Mouse (Mus musculus) lung, embryonic 16.5 days (tissue): ENCODE measurements around the gene Mtrf1l. TPM values are rescaled to one million over a fixed set of nuclear protein-coding genes. Genes with fewer than 3 reads are reported as not detected.

Experiments
- ATAC-seq: fragments of 200-750 bp; cut with Nextera tagmentation; 2 replicates; pipeline ENCODE4 v1.8.0; 2017; ENCODE audit warnings: low read depth, mild to moderate bottlenecking, moderate library complexity
- H3K27ac ChIP-seq: fragments of 300-500 bp; sonication (generic); 2 replicates; pipeline ENCODE4 v1.5.1; 2014; ENCODE audit warnings: mild to moderate bottlenecking, control low read depth, low read length
- H3K27me3 ChIP-seq: fragments of 300-500 bp; sonication (generic); 2 replicates; pipeline ENCODE4 v1.6.1; 2014; ENCODE audit warnings: low read depth, low read length, mixed read lengths; ENCODE audit not compliant: control insufficient read depth, insufficient read depth
- H3K36me3 ChIP-seq: fragments of 300-500 bp; sonication (generic); 2 replicates; pipeline ENCODE4 v1.6.1; 2014; ENCODE audit warnings: low read length; ENCODE audit not compliant: control insufficient read depth, insufficient read depth
- H3K4me1 ChIP-seq: fragments of 300-500 bp; sonication (generic); replicated peaks from 2 replicates; pipeline ENCODE4 v1.6.1; 2014; ENCODE audit warnings: low read length, mixed read lengths; ENCODE audit not compliant: control insufficient read depth, insufficient read depth
- H3K4me2 ChIP-seq: fragments of 300-500 bp; sonication (generic); 2 replicates; pipeline ENCODE4 v1.6.1; 2014; ENCODE audit warnings: low read depth, low read length, control low read depth
- H3K4me3 ChIP-seq: fragments of 300-500 bp; sonication (generic); 2 replicates; pipeline ENCODE4 v1.5.1; 2014; ENCODE audit warnings: mild to moderate bottlenecking, low read length, control low read depth
- H3K9ac ChIP-seq: fragments of 300-500 bp; sonication (generic); 2 replicates; pipeline ENCODE4 v1.6.1; 2014; ENCODE audit warnings: low read length, control low read depth
- H3K9me3 ChIP-seq: fragments of 300-500 bp; sonication (generic); 2 replicates; pipeline ENCODE4 v1.6.1; 2016; ENCODE audit warnings: low read length; ENCODE audit not compliant: control insufficient read depth
- WGBS: fragments of 180-500 bp; shearing (Covaris S2); extraction: QIAGEN DNeasy Blood & Tissue Kit; methylation state at CpG from one replicate; pipeline ENCODE4 v1.1.7; 2014; 5-methylcytosine and 5-hydroxymethylcytosine counted together
- polyA plus RNA-seq: library from polyadenylated mRNA; unstranded; fragments of >200 nt; fragmentation: Nextera tagmentation; extraction: Ambion mirVana; gene quantifications from 2 replicates; pipeline ENCODE4 v1.2.1, GENCODE M21; 2015

The Mtrf1l gene
- polyA plus RNA-seq, 1 experiment from 2014 or later: 15.7 TPM

DNA sequence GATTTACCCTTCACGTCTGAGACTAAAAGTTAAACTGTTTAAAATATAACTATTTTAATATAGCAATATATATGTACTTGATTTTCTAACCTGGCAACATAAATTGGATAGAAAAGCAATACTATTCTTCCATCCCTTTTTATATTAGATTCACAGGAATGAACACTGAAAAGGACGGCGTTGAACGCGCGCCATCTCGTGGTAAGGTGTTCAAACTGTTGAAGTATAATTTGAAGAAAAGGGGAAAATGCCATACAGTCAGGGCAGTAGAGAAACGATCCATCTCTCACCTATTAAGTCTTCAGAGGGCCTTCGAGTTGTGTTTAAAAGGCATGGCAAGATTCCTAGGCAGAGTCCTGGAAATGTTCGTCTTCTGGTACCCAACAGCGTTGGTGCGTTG lies 33.1 kb downstream of the Mtrf1l start:
- no peak for ATAC-seq
- no peak overlapping the region for H3K4me2 ChIP-seq
- WGBS: 17% methylated on average over 12 of the region's 12 CpGs
- H3K9me3 ChIP-seq: no peaks in the 10 kb centered on the region
- no peaks in the 10 kb centered on the region for H3K27me3 ChIP-seq
- no peak overlapping the region for H3K27ac ChIP-seq
- H3K4me3 ChIP-seq: no peak overlapping the region
- H3K4me1 ChIP-seq: no peaks in the 10 kb centered on the region
- no peaks in the 10 kb centered on the region for H3K36me3 ChIP-seq
- H3K9ac ChIP-seq: no peak overlapping the region

DNA sequence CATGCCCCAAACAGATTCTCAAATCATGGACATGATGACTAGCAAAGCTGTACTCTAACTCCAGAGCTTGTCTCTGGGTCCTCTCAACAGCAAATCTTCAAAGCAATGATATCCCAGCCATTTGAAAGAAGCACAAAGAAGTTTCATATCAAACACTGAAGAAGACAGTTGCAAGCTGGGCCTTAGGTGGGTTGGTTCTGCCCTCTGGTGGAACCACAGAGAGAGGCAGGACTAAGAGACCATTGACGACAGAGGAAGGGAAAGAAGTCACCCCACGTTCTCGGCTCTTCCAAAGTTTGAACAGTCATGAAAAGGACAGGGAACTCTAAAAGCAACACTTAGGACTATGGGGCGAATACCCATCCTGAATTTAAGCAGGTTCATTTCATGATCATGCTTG lies 36.8 kb downstream of the Mtrf1l start:
- no peak overlapping the region for H3K9ac ChIP-seq
- no peak overlapping the region for H3K4me2 ChIP-seq
- no peak overlapping the region for H3K27ac ChIP-seq
- no peaks in the 10 kb centered on the region for H3K36me3 ChIP-seq
- no peaks in the 10 kb centered on the region for H3K9me3 ChIP-seq
- WGBS: 12% methylated on average over 4 of the region's 4 CpGs
- H3K27me3 ChIP-seq: no peaks in the 10 kb centered on the region
- H3K4me3 ChIP-seq: no peak overlapping the region
- ATAC-seq: no peak
- no peaks in the 10 kb centered on the region for H3K4me1 ChIP-seq

Other genes starting within 250 kb of the Mtrf1l start
- gene Myct1, start 230.1 kb downstream of the Mtrf1l start, polyA plus RNA-seq: 11.1 and 11.5 TPM in 2 replicates
- 0.54 and 0.93 TPM in 2 replicates for gene Vip, start 184.7 kb downstream of the Mtrf1l start, polyA plus RNA-seq
- 75.8 and 85.1 TPM in 2 replicates for gene Fbxo5, start 18.3 kb downstream of the Mtrf1l start, polyA plus RNA-seq
- gene Rgs17, start 98.5 kb upstream of the Mtrf1l start, polyA plus RNA-seq: 0.80 and 0.87 TPM in 2 replicates